Mouse (Mus musculus): ENCODE data around the gene Kcnk4.

The Kcnk4 gene

DNA sequence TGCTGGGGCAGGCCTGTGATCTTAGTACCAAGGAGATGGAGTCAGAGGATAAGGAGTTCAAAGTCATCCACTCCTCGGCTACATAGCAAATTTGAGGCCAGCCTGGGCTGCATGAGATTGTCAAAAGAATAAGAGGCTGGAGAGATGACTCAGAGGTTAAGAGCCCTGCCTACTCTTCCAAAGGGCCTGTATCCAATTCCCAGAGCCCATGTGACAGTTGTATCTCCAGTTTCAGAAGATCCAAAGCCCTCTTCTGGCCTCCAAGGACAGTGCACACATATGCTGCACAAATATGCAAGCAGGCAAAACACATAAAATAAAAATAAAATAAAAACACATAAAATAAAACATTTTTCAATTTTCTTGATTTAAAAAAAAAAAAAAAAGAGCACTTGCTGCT is 60.1 kb downstream of the Kcnk4 start:
- no peak for DNase-seq

Measured in lung, postnatal 14 days (tissue).